Mouse (Mus musculus) large intestine, adult 2 months (tissue): Measurements from ENCODE around the gene Catsper1. TPM values are rescaled to one million over a fixed set of nuclear protein-coding genes. Genes with fewer than 3 reads are reported as not detected.

ENCODE experiments used
- DNase-seq: peaks from one replicate; pipeline ENCODE4 v3.0.0-alpha.2; 2012; ENCODE audit warnings: low read depth, low spot score
- WGBS: fragments of 180-500 bp; shearing (Covaris S2); methylation state at CpG from one replicate; pipeline ENCODE4 v1.1.7; 2018; 5-methylcytosine and 5-hydroxymethylcytosine counted together
- polyA plus RNA-seq: library from polyadenylated mRNA; depleted of rRNA; stranded (reverse); fragments of >200 nt; gene quantifications from 2 replicates; pipeline ENCODE4 v1.2.3, GENCODE M21; 2012; rRNA removed

The Catsper1 gene
- polyA plus RNA-seq, 1 experiment = not detected

- DNase-seq = no peak
- WGBS = 72% methylated on average over 8 of the region's 8 CpGs
These were observed 54.9 kb downstream of the Catsper1 start for GRCm38 (mm10) chr19:5390416-5390815.

GRCm38 (mm10) chr19:5392892-5393291 is 57.4 kb downstream of the Catsper1 start:
- no peak for DNase-seq
- 19% methylated on average over 4 of the region's 4 CpGs for WGBS

Other genes with a start within 250 kb of the Catsper1 start
- gene Yif1a, start 247.2 kb upstream of the Catsper1 start, polyA plus RNA-seq = 224 and 270 TPM in 2 replicates
- 1.3 and 1.5 TPM in 2 replicates for gene Cnih2, start 237.2 kb upstream of the Catsper1 start, polyA plus RNA-seq
- gene Rab1b, start 228.7 kb upstream of the Catsper1 start, polyA plus RNA-seq = 181 and 205 TPM in 2 replicates
- 13.6 and 17.0 TPM in 2 replicates for gene Klc2, start 217.2 kb upstream of the Catsper1 start, polyA plus RNA-seq
- gene Pacs1, start 62.6 kb upstream of the Catsper1 start, polyA plus RNA-seq = 6.7 and 7.3 TPM in 2 replicates
- 71.5 and 85.8 TPM in 2 replicates for gene Sf3b2, start 40.3 kb upstream of the Catsper1 start, polyA plus RNA-seq
- 0.05 and 0.16 TPM in 2 replicates for gene Gal3st3, start 37.4 kb upstream of the Catsper1 start, polyA plus RNA-seq
- 287 and 392 TPM in 2 replicates for gene Cst6, start 13.8 kb downstream of the Catsper1 start, polyA plus RNA-seq
- gene Eif1ad, start 31.0 kb downstream of the Catsper1 start, polyA plus RNA-seq = 26.9 and 35.5 TPM in 2 replicates
- gene Banf1, start 31.4 kb downstream of the Catsper1 start, polyA plus RNA-seq = 196 and 232 TPM in 2 replicates
- gene Sart1, start 53.0 kb downstream of the Catsper1 start, polyA plus RNA-seq = 23.3 and 25.3 TPM in 2 replicates
- 0.45 and 1.2 TPM in 2 replicates for gene Tsga10ip, start 66.8 kb downstream of the Catsper1 start, polyA plus RNA-seq
- gene Drap1, start 89.2 kb downstream of the Catsper1 start, polyA plus RNA-seq = 98.0 and 108 TPM in 2 replicates
- gene AI837181, start 89.4 kb downstream of the Catsper1 start, polyA plus RNA-seq = 51.9 and 55.5 TPM in 2 replicates
- gene Fosl1, start 111.8 kb downstream of the Catsper1 start, polyA plus RNA-seq = 0.12 and 0.60 TPM in 2 replicates
- 2.1 and 2.4 TPM in 2 replicates for gene Ccdc85b, start 122.2 kb downstream of the Catsper1 start, polyA plus RNA-seq
- 140 and 162 TPM in 2 replicates for gene Fibp, start 124.9 kb downstream of the Catsper1 start, polyA plus RNA-seq
- gene Ctsw, start 132.8 kb downstream of the Catsper1 start, polyA plus RNA-seq = 12.4 and 14.9 TPM in 2 replicates
- gene Efemp2, start 138.2 kb downstream of the Catsper1 start, polyA plus RNA-seq = 30.2 and 37.5 TPM in 2 replicates
- gene Mus81, start 152.7 kb downstream of the Catsper1 start, polyA plus RNA-seq = 23.6 and 29.1 TPM in 2 replicates
- 697 and 725 TPM in 2 replicates for gene Cfl1, start 154.7 kb downstream of the Catsper1 start, polyA plus RNA-seq
- 0.14 and 0.15 TPM in 2 replicates for gene 1700020D05Rik, start 168.0 kb downstream of the Catsper1 start, polyA plus RNA-seq
- gene Snx32, start 174.8 kb downstream of the Catsper1 start, polyA plus RNA-seq = 3.2 and 3.7 TPM in 2 replicates
- 26.6 and 45.5 TPM in 2 replicates for gene Ovol1, start 224.9 kb downstream of the Catsper1 start, polyA plus RNA-seq
- 11.9 and 19.5 TPM in 2 replicates for gene Ap5b1, start 232.3 kb downstream of the Catsper1 start, polyA plus RNA-seq